Mouse (Mus musculus) C2C12 (cell line): ENCODE data around the gene Klc3. TPM values are rescaled to one million over a fixed set of nuclear protein-coding genes. Genes with fewer than 3 reads are reported as not detected.

Source experiments
- H3K27me3 ChIP-seq: one replicate; pipeline ENCODE4 v1.6.1; 2011; ENCODE audit not compliant: control insufficient read depth, insufficient read depth, insufficient read length
- H3K36me3 ChIP-seq: one replicate; pipeline ENCODE4 v1.6.1; 2011; ENCODE audit not compliant: control insufficient read depth, insufficient read depth
- H3K4me3 ChIP-seq: one replicate; pipeline ENCODE4 v1.5.1; 2011; ENCODE audit warnings: mild to moderate bottlenecking, control low read depth; ENCODE audit not compliant: poor library complexity, insufficient read depth, severe bottlenecking
- H3K79me2 ChIP-seq: one replicate; pipeline ENCODE4 v1.6.1; 2011; ENCODE audit not compliant: control insufficient read depth, insufficient read depth
- H3K79me3 ChIP-seq: one replicate; pipeline ENCODE4 v1.6.1; 2011; ENCODE audit warnings: low read depth, control low read depth
- H3ac ChIP-seq: one replicate; pipeline ENCODE3; 2011; ENCODE audit warnings: low read depth; ENCODE audit not compliant: control insufficient read depth, insufficient read length
- CEBPB ChIP-seq: IDR thresholded peaks from one replicate; pipeline ENCODE4 v1.6.1; 2011; ENCODE audit warnings: low read depth, mild to moderate bottlenecking, control low read depth, moderate library complexity
- CTCF ChIP-seq: IDR thresholded peaks from one replicate; pipeline ENCODE4 v1.5.1; 2011; ENCODE audit not compliant: control insufficient read depth, insufficient read depth, insufficient read length
- FOSL1 ChIP-seq: IDR thresholded peaks from one replicate; pipeline ENCODE4 v1.8.0; 2011; ENCODE audit warnings: mild to moderate bottlenecking, low read length; ENCODE audit not compliant: poor library complexity, insufficient read depth, severe bottlenecking
- MAX ChIP-seq: IDR thresholded peaks from one replicate; pipeline ENCODE4 v1.6.1; 2011; ENCODE audit warnings: mild to moderate bottlenecking, control low read depth
- MYOD1 ChIP-seq: IDR thresholded peaks from one replicate; pipeline ENCODE4 v1.6.1; 2011; ENCODE audit warnings: low read depth; ENCODE audit not compliant: control insufficient read depth, insufficient read length
- MYOG ChIP-seq: IDR thresholded peaks from one replicate; pipeline ENCODE4 v1.6.1; 2011; ENCODE audit not compliant: control insufficient read depth, insufficient read length; ENCODE audit errors: extremely low read depth
- USF1 ChIP-seq: IDR thresholded peaks from one replicate; pipeline ENCODE4 v1.6.1; 2011; ENCODE audit warnings: low read depth, mild to moderate bottlenecking, control low read depth, moderate library complexity
- polyA plus RNA-seq: library from polyadenylated mRNA; unstranded; fragments of >200 nt; fragmentation: generic; extraction: Trizol; gene quantifications from one replicate; pipeline ENCODE4 v1.2.1, GENCODE M21; 2012; ENCODE audit warnings: missing spikeins

The Klc3 gene
- polyA plus RNA-seq, 1 experiment: 4.3 TPM

GRCm38 (mm10) chr7:19413525-19413924 lies 9.6 kb upstream of the Klc3 start:
- Histone ChIP-seq H3ac (no peak overlapping the region), H3K79me3 (no peaks in the 10 kb centered on the region), H3K79me2 (no peaks in the 10 kb centered on the region), H3K27me3 (peaks cover 7% of the 10 kb centered on the region), H3K4me3 (no peak overlapping the region), H3K36me3 (no peaks in the 10 kb centered on the region)
- TF ChIP-seq CEBPB (no peak), USF1 (no peak), MYOD1 (no peak), CTCF (no peak), MAX (no peak), FOSL1 (no peak)

DNA sequence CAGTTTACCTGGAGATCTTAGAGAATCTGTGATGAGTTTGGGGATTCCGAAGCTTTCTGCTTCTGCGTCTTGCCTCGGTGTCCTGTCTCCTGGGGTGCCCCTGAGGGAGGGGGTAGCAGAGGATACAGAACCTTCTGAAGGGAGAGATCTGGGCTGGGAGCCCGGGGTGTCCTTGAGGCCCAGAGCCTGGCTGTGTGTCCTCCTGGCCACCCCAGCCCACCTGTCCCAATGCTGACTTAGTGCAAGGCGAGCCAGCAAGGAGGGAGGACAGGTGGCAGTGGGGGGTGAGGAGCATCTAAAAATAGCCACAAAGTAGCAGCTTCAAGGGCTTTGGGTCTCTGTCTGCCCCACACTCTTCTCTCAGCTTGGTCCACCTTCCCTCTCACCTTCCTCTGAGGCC lies 7.9 kb upstream of the Klc3 start:
- no peaks in the 10 kb centered on the region for H3K79me3 ChIP-seq

GRCm38 (mm10) chr7:19410766-19411344 lies 7.0 kb upstream of the Klc3 start:
- H3K4me3 ChIP-seq: no peak overlapping the region
- no peak for TF ChIP-seq MYOD1
- TF ChIP-seq FOSL1: no peak
- TF ChIP-seq MAX: no peak
- no peak for TF ChIP-seq MYOG
- no peak for TF ChIP-seq CTCF
- no peak for TF ChIP-seq CEBPB
- no peak for TF ChIP-seq USF1

More for the DNA sequence above, 7.9 kb upstream of the Klc3 start:
- TF ChIP-seq CTCF (no peak), MAX (no peak), CEBPB (no peak), USF1 (no peak), MYOD1 (no peak), FOSL1 (no peak), MYOG (no peak)
- H3K36me3 ChIP-seq: no peaks in the 10 kb centered on the region
- H3ac ChIP-seq: no peak overlapping the region
- peaks cover 7% of the 10 kb centered on the region for H3K27me3 ChIP-seq
- H3K4me3 ChIP-seq: no peak overlapping the region
- H3K79me2 ChIP-seq: no peaks in the 10 kb centered on the region

GRCm38 (mm10) chr7:19409753-19410152 lies 5.8 kb upstream of the Klc3 start:
- Histone ChIP-seq H3K79me3 (no peaks in the 10 kb centered on the region), H3K27me3 (peaks cover 4% of the 10 kb centered on the region), H3K79me2 (no peaks in the 10 kb centered on the region), H3K4me3 (no peak overlapping the region), H3ac (no peak overlapping the region), H3K36me3 (no peaks in the 10 kb centered on the region)
- no peak for TF ChIP-seq MAX
- TF ChIP-seq CTCF: no peak
- no peak for TF ChIP-seq FOSL1
- no peak for TF ChIP-seq USF1
- no peak for TF ChIP-seq CEBPB
- TF ChIP-seq MYOG: no peak
- TF ChIP-seq MYOD1: no peak

More at GRCm38 (mm10) chr7:19410766-19411344, 7.0 kb upstream of the Klc3 start:
- no peaks in the 10 kb centered on the region for H3K79me2 ChIP-seq
- no peaks in the 10 kb centered on the region for H3K79me3 ChIP-seq
- no peaks in the 10 kb centered on the region for H3K36me3 ChIP-seq
- H3ac ChIP-seq: no peak overlapping the region
- peaks cover 7% of the 10 kb centered on the region for H3K27me3 ChIP-seq

DNA sequence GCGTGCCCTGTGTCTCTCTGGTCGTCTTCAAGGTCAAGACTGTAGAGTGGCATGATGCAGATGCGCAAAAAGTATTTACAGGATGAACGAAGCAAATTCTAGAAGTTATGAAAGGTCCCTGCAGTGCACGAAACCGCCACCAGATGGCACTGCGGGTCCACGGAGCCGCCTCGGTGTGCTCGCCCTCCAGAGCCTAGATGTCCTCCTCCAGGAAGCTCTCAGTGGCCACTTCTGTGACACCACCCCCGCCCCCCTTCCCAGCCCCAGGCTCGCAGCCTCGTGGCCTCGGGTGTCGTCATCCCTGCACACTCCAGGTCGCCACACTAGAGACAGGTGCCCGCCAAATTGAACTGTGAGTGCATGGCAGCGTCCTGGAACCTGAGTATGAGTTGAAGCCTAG lies 1.5 kb upstream of the Klc3 start:
- Histone ChIP-seq H3K36me3 (no peaks in the 10 kb centered on the region), H3K79me3 (no peaks in the 10 kb centered on the region), H3ac (peak overlapping the region; percentile 4), H3K79me2 (no peaks in the 10 kb centered on the region), H3K27me3 (peaks cover 8% of the 10 kb centered on the region), H3K4me3 (no peak overlapping the region)
- TF ChIP-seq CTCF: peak; percentile 90
- TF ChIP-seq USF1: no peak

GRCm38 (mm10) chr7:19404476-19404875 lies 572 bp upstream of the Klc3 start, which contains the start of gene Ckm:
Gene Ckm (plus strand): TSS chr7:19404776.
- TF ChIP-seq MYOD1 (no peak), CTCF (no peak), MAX (no peak), MYOG (no peak), CEBPB (no peak), FOSL1 (no peak), USF1 (no peak)
- H3K4me3 ChIP-seq: no peak within 1 kb of the TSS
- no peaks in the 10 kb centered on the region for H3K79me3 ChIP-seq
- H3ac ChIP-seq: peak within 1 kb of the TSS; percentile 4
- H3K79me2 ChIP-seq: no peaks in the 10 kb centered on the region
- no peaks in the 10 kb centered on the region for H3K36me3 ChIP-seq
- peaks cover 8% of the 10 kb centered on the region for H3K27me3 ChIP-seq
